Mouse (Mus musculus): ENCODE data around the gene Hipk1.

Hipk1 gene

GRCm38 (mm10) chr3:103715762-103716693, 75.3 kb downstream of the Hipk1 start:
- DNase-seq, result peak; percentile 81 to 85

DNA sequence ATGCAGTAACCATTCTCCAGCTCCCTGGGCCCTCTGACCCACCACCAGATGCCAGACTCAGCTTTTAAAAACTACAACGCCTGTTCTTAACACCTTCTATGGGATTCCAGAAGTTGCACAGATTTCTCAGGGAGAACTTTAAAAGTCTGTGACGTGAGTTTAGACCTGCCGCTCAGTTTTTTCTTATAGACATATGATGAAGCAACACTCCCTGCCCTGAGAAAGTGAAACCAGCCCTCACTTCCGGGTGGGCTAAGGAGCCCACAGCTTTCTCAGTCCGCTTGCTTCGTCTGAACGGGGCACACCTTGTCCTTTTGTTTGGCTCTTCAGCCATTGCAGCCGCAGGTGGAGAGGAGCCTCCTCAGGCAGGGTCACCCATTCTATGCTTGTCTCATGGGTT, 76.4 kb downstream of the Hipk1 start:
- no peak for DNase-seq

GRCm38 (mm10) chr3:103714236-103714875, 77.0 kb downstream of the Hipk1 start:
- DNase-seq, result no peak

DNA sequence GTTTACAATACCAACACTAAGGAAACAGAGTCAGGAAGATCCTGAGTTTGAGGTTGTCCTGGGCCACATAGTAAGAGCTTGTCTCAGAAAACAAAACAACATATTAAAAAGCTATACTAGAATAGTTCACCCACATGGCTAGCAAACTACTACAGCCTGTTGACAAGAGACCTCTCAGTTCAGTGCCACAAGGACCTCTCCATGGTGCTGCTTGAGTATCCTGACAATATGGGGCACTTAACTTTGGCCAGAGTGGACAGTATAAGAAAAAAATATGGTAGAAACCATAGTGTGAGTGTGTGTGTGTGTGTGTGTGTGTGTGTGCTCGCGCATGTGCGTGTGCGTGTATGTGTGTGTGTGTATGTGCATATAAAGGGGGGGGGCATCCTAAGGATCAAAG, 79.2 kb downstream of the Hipk1 start:
- DNase-seq, result peak; percentile 50 to 60

GRCm38 (mm10) chr3:103709470-103710040, 81.8 kb downstream of the Hipk1 start:
- DNase-seq, result no peak

DNA sequence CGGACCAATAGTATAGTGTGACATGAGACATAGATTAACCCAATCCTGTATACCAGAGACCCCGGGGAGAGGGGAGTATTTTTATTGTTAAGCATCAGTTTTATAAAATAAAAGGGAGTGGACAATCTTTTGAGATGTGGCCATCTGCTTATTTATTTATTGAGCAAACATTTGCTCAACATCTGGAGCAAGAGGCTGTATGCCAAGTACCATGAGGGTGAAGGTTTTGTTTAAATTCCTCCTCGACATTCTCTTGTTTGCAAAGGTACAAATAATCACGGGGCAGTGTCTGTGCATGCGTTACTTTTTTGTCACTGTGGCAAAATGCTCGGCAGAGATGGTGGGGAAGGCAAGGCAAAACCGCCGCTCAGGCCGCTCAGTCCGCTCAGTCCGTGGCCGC, 85.9 kb downstream of the Hipk1 start:
- no peak for DNase-seq

- DNase-seq, result no peak
Measured at GRCm38 (mm10) chr3:103704661-103705060, 86.7 kb downstream of the Hipk1 start.

GRCm38 (mm10) chr3:103696388-103696925, 94.9 kb downstream of the Hipk1 start:
- DNase-seq, result no peak

DNA sequence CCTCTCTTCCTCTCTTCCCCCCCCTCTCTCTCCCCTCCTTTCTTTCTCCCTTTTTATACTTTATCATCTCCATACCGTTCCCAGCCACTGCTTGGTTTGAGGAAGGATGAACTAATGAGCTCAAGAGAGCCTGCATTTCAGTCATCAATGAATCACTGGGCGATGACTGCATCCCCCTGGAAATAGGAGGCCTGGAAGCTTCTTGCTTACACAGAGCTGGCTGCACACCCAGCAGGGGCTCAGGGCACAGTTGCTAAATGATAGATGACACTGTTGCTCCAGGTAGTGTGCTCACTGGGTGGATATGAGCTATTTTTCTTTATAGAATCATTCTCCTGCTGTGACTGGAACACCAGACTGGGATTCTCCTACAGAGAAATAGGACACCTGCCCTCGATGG, 95.8 kb downstream of the Hipk1 start:
- no peak for DNase-seq

DNA sequence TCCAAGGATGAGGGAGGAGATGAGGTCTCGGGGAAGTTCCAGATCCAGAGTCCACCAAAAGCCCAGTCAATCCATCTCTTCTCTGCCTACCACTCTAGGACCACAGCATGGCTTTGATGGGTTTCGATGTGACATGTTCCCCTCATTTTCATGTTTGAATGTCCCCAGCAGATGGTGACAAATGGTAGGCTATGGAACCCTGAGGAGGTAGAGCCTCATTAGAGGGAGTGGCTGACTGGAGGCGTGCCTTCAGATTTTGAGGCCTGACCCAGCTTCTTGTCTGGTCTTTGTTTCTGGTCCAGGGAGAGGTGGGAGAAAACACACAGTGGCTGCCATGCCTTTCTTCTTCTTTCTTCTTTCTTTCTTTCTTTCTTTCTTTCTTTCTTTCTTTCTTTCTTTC, 100.9 kb downstream of the Hipk1 start:
- DNase-seq, result peak; percentile 12 to 26
